Mouse (Mus musculus) embryonic stem cell, embryonic (primary cell): Measurements from ENCODE around the gene Kat2a.

ENCODE experiments used
- CTCF ChIA-PET, 4 experiments: fragments of 300-600 bp in 2 of 4; fragments of 350-600 bp in 2 of 4; sonication (Branson Sonifier 250); formaldehyde crosslinking; loops; one replicate each; lab custom pipeline; 2022; ENCODE audit warnings: inconsistent platforms in 2 of 4; lab: Charles Lee
- POLR2A ChIA-PET, 4 experiments: fragments of 300-600 bp in 2 of 4; fragments of 350-600 bp in 2 of 4; sonication (Branson Sonifier 250); formaldehyde crosslinking; loops; one replicate each; lab custom pipeline; 2022; ENCODE audit warnings: antibody characterized with exemption in 4 of 4, inconsistent platforms in 1 of 4; lab: Charles Lee

Kat2a gene

GRCm38 (mm10) chr11:100711783-100712615, at the start of gene Kat2a:
TSS of gene Kat2a (minus strand) at chr11:100712465.
- POLR2A ChIA-PET, result interaction anchor here (0.6 to 5.8 kb wide), 54 partner anchors 8 to 1473 kb away, joined by 3 to 54 read pairs (median 4); partner anchors contain the start of genes Rab5c (in 4 of the 4), Acly (in 2 of the 4), Dhx58 (in 2 of the 4) and Cavin1 (in 1 of the 4)
- CTCF ChIA-PET, result interaction anchor here (0.5 to 2.3 kb wide), 30 partner anchors 9 to 437 kb away, joined by 3 to 9 read pairs (median 4); partner anchors contain the start of genes Dnajc7 (in 1 of the 4) and Rab5c (in 1 of the 4)

DNA sequence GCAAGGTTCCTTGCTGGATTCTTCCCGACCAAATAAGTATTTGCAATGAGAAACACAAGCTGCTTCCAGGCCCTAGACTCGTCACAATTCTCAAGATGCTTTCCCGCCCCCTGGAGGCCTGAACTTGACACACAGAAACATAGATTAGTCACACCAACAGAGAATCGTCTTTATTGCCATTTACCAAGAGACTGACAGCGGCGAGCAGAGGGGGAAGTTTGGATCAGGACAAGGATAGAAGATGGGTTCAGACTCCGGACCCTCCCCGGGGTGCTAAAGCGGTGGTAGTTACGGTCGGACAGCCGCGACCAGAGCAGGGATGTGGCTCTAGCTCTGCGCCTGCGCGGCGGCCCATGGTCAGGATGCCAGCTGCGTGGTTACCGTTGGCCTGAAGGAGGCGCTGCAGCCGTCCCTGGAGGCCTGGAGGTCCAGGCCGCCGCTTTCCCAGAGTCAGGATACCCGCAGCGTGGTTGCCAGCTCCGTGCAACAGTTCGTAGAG, 49.3 kb upstream of the Kat2a start:
- ChIA-PET POLR2A (interaction anchor here in 3 of 4 experiments (0.5 to 1.9 kb wide), 22 partner anchors 9 to 680 kb away, joined by 3 to 15 read pairs (median 3); partner anchors contain the start of genes Rab5c (in 3 of the 3), Acly (in 1 of the 3), Ghdc (in 1 of the 3) and Retreg3 (in 1 of the 3)), CTCF (interaction anchor here (0.5 to 6.8 kb wide), 75 partner anchors 9 to 410 kb away, joined by 3 to 56 read pairs (median 4); partner anchors contain the start of genes Ghdc (in 4 of the 4), Hspb9 (in 4 of the 4), Kat2a (in 2 of the 4) and Rab5c (in 2 of the 4))

GRCm38 (mm10) chr11:100759611-100760233, 47.5 kb upstream of the Kat2a start, which contains the start of gene Kcnh4:
TSS of gene Kcnh4 (minus strand) at chr11:100759942.
- ChIA-PET POLR2A (interaction anchor here (0.6 to 3.1 kb wide), 24 partner anchors 8 to 1460 kb away, joined by 3 to 19 read pairs (median 4); partner anchors contain the start of genes Rab5c (in 3 of the 4), Acly (in 2 of the 4), Ghdc (in 2 of the 4) and Eif1 (in 1 of the 4)), CTCF (interaction anchor here (0.5 to 6.8 kb wide), 30 partner anchors 9 to 1724 kb away, joined by 3 to 56 read pairs (median 3); partner anchors contain the start of genes Hspb9 (in 2 of the 4), Ghdc (in 1 of the 4) and Jup (in 1 of the 4))

GRCm38 (mm10) chr11:100758707-100759610, 46.7 kb upstream of the Kat2a start:
- ChIA-PET CTCF (interaction anchor here (0.6 to 6.8 kb wide), 31 partner anchors 9 to 361 kb away, joined by 3 to 56 read pairs (median 3); partner anchors contain the start of genes Hspb9 (in 2 of the 4), Ghdc (in 1 of the 4), Jup (in 1 of the 4) and Rab5c (in 1 of the 4)), POLR2A (interaction anchor here (0.6 to 3.1 kb wide), 41 partner anchors 7 to 616 kb away, joined by 3 to 19 read pairs (median 3); partner anchors contain the start of genes Rab5c (in 3 of the 4), Acly (in 2 of the 4), Eif1 (in 2 of the 4) and Ghdc (in 2 of the 4))

DNA sequence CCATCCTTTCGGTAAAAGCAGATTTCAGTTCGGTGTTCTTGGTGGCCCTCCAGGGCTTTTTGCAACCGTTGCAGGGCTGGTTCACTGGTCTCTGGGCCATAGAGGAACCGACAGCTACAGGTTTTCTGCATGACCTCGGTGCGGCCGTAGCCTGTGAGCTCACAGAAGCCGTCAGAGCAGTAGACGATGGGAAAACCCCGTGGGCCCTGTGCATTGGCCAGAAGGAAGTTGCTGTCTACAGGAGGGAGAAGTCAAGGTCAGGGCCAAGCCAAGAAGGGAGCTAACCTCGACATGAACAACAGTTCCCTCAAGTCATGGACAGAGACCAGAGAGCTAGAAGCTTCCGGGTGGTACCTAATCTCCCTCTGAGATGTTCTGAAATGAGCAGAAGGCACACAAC, 45.3 kb upstream of the Kat2a start:
- POLR2A ChIA-PET, result interaction anchor here in 2 of 4 experiments (0.5 to 3.1 kb wide), 5 partner anchors 12 to 382 kb away, joined by 3 to 19 read pairs (median 3); partner anchors contain the start of gene Rab5c (in 1 of the 2)
- CTCF ChIA-PET, result interaction anchor here in 2 of 4 experiments (0.7 to 6.8 kb wide), 3 partner anchors 14 to 201 kb away, joined by 4 to 56 read pairs (median 4); partner anchors contain the start of gene Hspb9 (in 1 of the 2)

GRCm38 (mm10) chr11:100756476-100756875, 44.2 kb upstream of the Kat2a start:
- ChIA-PET CTCF (no interaction called here), POLR2A (no interaction called here)

DNA sequence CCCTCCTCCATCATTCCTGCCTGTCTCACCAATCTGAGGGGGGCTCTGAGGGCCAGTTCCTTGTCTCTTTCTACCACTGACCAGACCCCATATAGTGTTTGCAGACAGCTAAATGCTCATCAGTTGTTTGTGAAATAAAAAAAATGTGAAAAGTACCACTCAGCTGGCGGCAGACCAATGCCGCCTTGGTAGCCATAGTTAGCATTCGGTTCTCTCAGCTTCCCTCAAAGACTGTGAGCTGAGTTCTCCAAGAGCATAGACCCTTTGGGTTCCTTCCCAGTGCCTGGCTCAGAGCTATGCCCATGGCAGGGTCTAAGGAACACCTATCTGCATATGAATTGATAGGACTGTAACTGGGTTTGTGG, 42.4 kb upstream of the Kat2a start:
- ChIA-PET CTCF (no interaction called here), POLR2A (no interaction called here)

GRCm38 (mm10) chr11:100754021-100754692, 41.9 kb upstream of the Kat2a start:
- POLR2A ChIA-PET, result interaction anchor here in 1 of 4 experiments (1.3 kb wide), 1 partner anchor 16 kb away, joined by 5 read pairs; the partner anchor contains the start of gene Rab5c

DNA sequence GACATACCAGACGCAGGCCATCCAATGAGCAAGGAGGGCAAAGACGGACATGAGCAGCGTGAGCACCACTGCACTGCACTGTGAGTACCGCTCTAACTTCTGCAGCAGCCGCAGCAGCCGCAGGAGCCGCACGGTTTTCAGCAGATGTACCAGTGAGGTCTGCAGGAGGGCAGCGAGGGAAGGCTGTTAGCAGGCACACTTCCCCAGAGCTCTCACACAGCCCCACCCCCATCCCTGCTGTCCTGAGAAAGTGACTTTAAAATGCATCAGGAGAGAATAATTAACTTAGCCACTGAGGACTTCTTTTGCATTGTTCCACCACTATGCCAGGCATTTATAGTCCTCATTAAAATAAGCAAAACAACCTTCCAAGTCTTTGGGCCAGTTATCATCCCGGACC, 40.0 kb upstream of the Kat2a start:
- POLR2A ChIA-PET, result interaction anchor here in 3 of 4 experiments (0.9 to 1.5 kb wide), 4 partner anchors 8 to 15 kb away, joined by 3 to 7 read pairs (median 3); partner anchors contain the start of genes Rab5c (in 3 of the 3) and Kcnh4 (in 1 of the 3)
- CTCF ChIA-PET, result interaction anchor here in 2 of 4 experiments (1.3 to 1.8 kb wide), 2 partner anchors 9 to 10 kb away, joined by 4 to 5 read pairs; no protein-coding TSS in a partner anchor

More at GRCm38 (mm10) chr11:100754021-100754692, 41.9 kb upstream of the Kat2a start:
- CTCF ChIA-PET, result interaction anchor here in 1 of 4 experiments (0.6 kb wide), 1 partner anchor 79 kb away, joined by 4 read pairs; no protein-coding TSS in a partner anchor

- ChIA-PET POLR2A (interaction anchor here in 3 of 4 experiments (0.7 to 2.9 kb wide), 4 partner anchors 9 to 353 kb away, joined by 3 to 10 read pairs (median 3); partner anchors contain the start of genes Jup (in 1 of the 3) and Rab5c (in 1 of the 3)), CTCF (interaction anchor here in 2 of 4 experiments (0.5 to 0.9 kb wide), 3 partner anchors 11 to 208 kb away, joined by 3 to 8 read pairs (median 3); no protein-coding TSS in a partner anchor)
Measured at GRCm38 (mm10) chr11:100750127-100750526, 37.9 kb upstream of the Kat2a start.

DNA sequence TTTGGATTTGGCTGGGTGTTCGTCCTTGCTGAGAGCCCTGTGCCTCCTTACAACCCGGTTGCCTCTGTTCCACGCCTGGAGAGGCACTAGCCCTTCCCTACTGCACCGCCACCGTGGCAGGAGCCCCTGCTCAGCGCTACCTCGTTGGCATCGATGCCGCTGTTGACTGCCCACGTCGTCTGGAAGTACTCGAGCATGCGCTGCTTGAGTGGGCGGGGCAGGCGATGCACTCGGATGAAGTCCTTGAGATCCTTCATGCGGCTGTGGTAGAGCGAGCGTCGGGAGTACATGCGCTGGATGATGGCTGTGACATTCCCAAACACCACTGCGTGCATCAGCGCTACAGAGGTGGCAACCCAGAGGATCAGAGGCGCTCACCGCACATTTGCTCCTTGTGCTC, 37.2 kb upstream of the Kat2a start:
- ChIA-PET POLR2A (interaction anchor here in 1 of 4 experiments (2.9 kb wide), 1 partner anchor 11 kb away, joined by 10 read pairs; the partner anchor contains the start of gene Rab5c), CTCF (interaction anchor here in 2 of 4 experiments (0.9 to 1.3 kb wide), 2 partner anchors 12 kb away, joined by 3 read pairs; no protein-coding TSS in a partner anchor)

GRCm38 (mm10) chr11:100748620-100749019, 36.4 kb upstream of the Kat2a start:
- ChIA-PET CTCF (interaction anchor here (0.5 to 1.3 kb wide), 5 partner anchors 10 to 84 kb away, joined by 3 to 6 read pairs (median 4); no protein-coding TSS in a partner anchor), POLR2A (interaction anchor here in 2 of 4 experiments (0.7 to 2.9 kb wide), 4 partner anchors 10 to 222 kb away, joined by 3 to 10 read pairs (median 6); partner anchors contain the start of gene Rab5c (in 2 of the 2))

DNA sequence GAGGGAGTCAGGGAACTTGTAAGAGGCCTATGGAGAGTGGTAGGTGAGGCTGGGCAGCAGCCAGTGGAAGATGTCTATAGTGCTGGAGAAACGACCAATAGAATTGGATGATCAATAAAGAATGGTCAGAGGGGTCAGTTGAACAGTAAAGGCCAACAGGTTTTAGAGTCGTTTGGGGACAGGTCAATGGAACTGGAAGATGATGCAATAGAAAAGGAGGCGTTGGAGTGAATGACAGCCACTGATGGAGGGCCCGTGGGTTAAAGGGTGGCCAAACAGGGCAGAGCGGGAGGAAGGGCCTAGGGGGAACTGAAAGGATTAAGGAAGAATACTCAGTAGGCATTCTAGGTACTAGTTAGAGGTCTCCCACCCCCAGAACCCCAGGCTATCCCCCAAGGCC, 34.8 kb upstream of the Kat2a start:
- ChIA-PET POLR2A (interaction anchor here in 3 of 4 experiments (0.6 to 1.3 kb wide), 7 partner anchors 9 to 1037 kb away, joined by 3 to 10 read pairs (median 4); partner anchors contain the start of gene Rab5c (in 2 of the 3)), CTCF (interaction anchor here in 3 of 4 experiments (0.6 to 2.4 kb wide), 4 partner anchors 9 to 1578 kb away, joined by 3 to 17 read pairs (median 4); partner anchors contain the start of gene Rab5c (in 1 of the 3))

DNA sequence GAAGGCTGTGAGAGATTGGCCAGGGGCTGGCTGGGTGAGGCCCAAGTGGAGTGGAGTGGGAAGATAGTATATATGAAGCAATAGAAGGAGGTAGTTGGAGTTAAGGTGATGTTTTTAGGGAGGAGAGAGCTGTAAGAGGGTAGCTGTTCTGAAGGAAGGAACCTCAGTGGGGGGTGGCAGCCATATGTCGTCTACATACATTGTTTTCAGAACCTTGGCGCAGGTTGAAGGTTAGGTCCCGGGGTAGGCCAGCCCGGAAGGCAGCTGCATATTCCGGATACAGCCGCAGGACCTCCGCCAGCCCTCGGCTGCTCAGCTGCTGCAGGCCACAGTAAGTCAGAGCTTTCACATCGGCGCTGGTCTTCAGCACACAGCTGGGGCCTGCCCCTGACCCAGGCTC, 34.3 kb upstream of the Kat2a start:
- POLR2A ChIA-PET, result interaction anchor here (0.6 to 1.3 kb wide), 8 partner anchors 8 to 1037 kb away, joined by 3 to 10 read pairs (median 4); partner anchors contain the start of gene Rab5c (in 2 of the 4)
- CTCF ChIA-PET, result interaction anchor here (0.8 to 2.4 kb wide), 4 partner anchors 9 to 15 kb away, joined by 3 to 17 read pairs (median 4); partner anchors contain the start of gene Rab5c (in 1 of the 4)
